Mouse (Mus musculus): ENCODE measurements around the gene Rgs9.
A peak's percentile ranks its signal among the peaks of the same experiment; 100 is the strongest.
"Not testable (repeated sequence)": the region's sequence is repeated elsewhere in the genome, so short reads cannot be mapped to it uniquely, and the experiment has no call there.

Gene Rgs9

DNA sequence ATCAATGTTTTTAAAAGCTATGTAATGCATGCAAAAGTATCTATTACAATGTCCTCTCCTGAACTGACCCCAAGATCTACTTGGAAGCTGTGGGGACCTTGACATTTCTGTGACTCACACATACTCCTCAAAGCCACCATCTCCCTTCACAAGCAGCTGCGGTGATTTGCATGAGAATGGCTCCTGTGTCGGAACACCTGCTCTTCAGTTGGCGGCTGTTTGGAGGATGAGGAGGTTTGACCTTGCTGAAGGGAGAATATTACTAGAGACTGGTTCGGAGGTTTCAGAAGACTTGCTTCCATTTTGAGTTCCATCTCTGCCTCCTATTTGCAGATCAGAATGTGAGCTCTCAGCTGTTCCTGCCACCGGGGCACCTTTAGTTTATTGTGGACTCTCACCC lies 7.8 kb upstream of the Rgs9 start:
- no peak for DNase-seq (ENCODE audit: low spot score)

DNA sequence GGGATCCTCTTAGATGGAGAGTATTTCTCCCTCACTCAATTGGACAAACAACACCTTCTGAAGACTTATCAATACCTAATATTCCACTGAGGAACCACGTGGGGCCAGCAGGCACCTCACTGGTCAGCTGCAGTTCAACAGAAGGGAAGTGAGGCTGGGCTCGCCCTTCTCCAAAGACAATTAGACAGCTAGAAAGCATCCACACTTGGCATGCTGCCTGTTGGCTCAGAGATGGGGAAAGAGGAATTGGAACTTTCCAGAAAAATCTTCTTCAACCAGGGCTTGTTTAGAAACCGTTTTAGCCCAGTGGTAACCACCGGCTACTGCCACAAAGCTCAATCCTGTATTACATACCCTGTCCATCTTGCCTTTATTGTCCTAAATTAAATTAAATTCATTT lies 4.4 kb upstream of the Rgs9 start:
- no peak for DNase-seq (ENCODE audit: low spot score)

DNA sequence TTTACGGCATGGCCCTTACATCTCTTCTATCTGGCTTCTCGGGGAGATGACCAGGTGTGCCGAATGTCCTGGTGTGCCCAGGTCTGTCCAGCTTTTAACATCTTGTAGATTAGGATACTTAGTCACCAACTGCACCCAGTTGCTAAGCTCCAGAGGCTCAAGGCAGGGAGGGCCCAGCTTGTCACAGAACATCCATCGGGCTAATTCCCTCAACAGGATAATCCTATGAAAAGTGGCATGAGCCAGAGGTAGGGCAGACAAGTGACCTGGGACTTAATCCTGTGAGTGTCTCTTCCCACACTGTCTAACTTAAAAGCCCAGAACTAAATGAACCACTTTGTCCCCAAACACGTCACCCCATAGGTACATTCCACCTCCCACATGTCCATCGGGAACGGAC lies 898 bp downstream of the Rgs9 start:
- no peak for DNase-seq (ENCODE audit: low spot score)

DNA sequence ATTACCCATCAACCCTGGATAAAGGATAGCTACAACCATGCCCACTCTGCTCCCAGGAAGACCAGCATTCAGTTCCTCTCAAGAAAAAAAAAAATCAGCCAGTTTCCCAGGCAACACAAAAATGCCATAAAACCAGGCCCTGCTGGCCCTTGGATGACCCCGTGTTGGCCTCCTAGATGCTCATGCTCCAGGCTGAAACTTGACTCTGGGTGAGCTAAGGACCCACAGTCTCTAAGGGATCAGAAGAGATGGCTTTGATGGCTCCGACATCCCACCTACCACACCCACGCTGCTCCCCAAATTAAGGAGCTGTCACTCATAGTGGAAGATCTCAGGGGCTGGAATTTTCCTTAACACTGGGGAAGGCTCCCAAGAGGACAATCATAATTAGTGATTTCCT lies 5.9 kb downstream of the Rgs9 start:
- no peak for DNase-seq (ENCODE audit: low spot score)

DNA sequence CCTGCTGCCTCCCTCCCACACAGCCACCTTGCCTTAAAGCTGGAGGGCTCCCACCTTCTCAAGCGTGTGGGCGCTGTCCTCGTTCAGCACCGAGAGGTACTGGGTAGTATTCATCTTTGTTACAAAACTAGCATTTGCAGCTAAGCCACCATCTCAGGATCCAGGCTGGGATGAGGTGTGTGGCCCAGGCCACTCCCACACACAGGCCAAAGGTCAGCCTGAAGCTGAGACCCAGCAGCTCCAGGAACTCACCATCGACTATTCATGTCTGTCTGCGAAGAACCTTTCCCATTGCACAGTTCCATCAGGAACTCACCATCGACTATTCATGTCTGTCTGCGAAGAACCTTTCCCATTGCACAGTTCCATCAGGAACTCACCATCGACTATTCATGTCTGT lies 8.6 kb downstream of the Rgs9 start:
- DNase-seq (ENCODE audit: low spot score): not testable (repeated sequence)

DNA sequence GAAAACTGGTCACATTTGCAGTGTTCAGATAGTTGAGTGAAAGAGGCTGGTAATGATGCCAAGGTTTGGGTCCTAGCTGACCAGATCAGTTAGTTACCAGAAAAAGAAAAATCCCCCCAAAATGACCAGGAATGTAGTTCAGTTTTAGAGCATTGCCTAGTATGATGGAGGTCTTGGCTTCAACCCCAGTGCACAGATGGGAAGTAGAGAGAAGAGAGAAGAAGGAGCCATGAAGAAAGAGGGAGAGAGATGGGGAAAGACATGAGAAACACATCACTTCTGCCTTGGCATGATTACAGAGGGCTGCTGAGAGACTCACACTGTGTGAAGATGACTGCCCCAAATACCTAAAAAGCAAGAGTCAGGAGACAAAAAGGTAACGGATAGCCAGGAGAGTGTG lies 13.1 kb downstream of the Rgs9 start:
- no peak for DNase-seq (ENCODE audit: low spot score)

DNA sequence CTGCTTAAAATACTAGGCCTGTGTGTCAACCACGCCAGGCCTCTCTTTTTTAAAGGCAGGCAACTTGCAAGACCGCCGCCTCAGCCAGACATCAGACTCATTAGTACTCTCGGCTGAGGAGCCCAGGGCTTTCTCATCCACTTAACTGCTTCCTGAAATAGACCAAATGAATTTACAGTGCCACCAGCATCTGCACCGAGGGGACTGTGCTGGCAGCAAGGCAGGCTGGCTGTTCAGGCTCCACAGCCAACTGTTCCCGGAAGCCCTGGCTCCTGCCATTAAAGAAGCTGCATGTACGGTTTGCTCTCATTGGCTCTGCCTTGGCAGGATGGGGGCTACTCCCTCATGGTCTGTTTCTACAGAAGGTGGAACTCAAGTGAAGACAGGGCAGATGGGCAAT lies 19.7 kb downstream of the Rgs9 start:
- no peak for DNase-seq (ENCODE audit: low spot score)

DNA sequence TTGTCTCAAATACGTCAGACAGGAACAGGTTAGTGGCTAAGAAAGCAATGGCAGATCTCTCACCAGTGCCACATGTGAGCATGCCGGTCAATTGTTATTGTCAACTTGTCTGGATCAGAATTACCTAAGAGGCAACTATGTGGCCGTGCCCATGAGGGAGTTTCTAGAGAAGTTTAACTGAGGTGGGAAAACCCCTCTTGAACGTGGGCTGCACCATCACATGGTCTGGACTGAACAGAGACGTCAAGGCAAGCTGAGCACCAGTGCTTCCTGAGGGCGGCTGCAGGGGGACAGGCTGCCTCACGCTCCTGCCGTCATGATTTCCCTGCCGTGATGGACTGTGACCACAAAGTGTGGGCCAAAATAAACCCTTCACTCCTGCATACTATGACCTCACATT lies 26.5 kb downstream of the Rgs9 start:
- DNase-seq (ENCODE audit: low spot score): no peak

DNA sequence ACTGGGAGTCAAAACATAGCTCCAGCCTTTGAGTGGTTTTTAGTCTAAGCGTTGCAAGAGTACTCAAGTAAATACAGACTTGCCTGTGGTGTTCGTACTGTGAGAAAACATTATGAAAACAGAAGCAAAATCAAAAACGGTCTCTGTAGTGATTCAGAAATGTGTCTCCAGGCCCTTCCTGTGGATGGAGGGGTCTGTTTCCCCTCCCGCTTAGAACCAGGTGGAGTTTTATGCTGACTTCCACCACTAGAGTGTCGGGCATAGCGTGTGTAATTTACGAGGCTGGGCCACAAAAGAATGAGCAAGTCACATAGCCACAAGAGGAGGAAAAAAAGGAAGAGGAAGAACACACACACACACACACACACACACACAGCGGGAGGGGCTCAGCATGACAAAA lies 27.6 kb downstream of the Rgs9 start:
- DNase-seq (ENCODE audit: low spot score): no peak

DNA sequence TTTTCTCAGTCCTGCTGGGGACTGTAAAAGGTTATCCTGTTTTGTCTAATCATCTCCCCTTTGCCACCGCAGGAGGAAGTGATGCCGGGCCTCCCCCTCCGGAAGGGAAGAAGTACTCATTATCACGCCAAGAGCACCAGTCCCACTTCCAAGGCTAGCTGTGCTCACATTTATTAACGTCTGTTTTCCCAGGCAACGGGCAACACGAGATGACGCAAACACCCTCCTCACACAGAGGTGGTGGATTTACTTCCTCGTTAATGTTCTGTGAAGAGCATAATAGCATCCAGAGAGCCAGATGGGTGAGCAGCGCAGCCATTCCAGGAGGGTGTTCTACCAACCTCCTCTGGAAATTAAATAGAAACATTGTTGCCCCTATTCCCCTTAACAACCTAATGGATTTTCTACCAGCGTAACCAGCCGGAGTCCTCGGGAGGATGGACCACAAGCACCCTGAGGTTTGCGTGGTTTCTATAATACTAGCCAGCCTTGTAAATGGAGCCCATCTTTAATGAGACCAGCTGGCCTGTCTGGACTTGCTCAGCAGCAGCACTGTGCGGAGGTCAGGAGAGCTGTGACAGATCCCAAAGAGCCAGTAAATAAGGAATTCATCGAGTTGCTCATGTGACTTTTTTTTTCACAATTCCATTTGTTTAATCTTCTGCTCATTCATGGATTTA lies 28.1 kb downstream of the Rgs9 start:
- DNase-seq (ENCODE audit: low spot score): no peak

DNA sequence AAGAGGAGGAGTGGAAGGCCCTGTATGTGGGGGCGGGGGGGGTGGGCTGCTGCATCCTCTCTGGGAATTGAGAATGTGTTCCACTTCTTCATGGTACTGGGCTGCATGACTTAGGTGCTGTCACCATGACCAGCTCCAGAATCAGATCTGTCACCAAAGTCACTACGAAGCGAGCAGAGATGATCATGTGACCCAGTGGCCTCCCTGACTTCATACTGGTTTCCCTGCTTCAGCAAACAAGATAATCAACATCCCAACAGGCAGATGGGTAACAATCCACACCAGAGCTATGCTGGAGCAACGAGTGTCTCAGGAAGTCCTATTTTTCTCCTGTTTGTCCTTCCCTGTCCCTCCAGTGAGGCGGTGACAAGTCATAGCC lies 28.7 kb downstream of the Rgs9 start:
- DNase-seq (ENCODE audit: low spot score): no peak

DNA sequence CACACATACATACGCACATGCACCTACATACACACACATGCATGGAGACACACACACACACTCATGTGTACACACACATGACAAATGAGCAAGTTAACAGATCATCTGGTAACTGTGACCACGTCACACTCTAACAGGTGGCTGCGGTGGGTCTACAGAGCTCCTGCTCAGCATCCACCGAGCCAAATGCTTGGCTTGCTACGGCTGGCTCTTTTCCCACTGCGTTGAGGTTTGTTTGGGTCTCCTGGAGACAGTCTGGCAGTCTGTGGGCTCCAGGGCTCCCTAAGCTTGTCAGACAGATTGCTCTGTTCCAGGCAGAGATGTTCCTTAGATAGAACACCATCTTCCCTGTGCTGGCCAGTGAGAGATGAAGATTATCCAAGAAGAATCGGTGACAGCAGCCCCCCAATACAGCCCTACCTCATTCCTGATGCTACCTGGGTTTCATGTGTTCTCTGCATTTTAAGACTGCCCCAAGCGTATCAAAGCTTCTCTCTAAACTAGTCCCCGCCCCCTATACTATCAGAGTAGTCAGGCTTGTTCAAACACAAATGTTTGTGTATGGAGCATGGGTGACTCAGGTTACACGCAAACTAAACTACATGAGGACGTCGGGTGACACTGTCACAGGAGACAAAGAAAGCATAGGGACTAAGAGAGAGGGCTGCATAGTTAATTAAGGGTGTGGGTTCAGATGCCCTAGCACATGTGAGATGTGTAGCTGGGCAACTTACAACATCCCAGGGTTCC lies 31.6 kb downstream of the Rgs9 start:
- DNase-seq (ENCODE audit: low spot score): no peak

DNA sequence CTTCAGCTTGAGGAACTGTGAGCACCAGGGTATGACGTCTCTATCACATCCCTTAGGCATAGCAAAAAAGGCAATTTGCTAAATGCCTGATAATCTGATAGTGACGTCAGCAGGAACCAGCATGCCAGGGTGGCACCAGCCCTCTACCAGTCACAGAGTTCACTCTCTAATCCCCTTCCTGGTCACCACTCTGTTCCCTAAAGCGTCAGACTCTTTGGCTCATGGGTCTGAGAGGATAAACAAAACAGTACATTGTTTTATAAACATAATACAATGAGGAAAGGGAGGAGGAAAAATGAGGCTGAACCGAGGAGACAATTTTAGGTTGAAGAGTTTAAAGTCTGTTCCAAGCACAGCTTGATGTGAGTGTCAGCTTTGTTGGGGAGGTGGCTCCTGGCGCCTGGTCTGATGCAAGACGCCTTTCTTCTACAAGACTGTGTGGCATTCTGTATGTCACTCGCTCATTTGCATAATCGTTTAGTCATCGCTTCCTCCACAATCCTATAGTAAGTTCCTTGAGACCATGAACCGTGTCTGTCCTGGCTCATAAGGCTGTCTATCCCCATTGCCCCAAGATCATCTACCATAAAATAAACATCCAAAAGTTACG lies 33.7 kb downstream of the Rgs9 start:
- no peak for DNase-seq (ENCODE audit: low spot score)

DNA sequence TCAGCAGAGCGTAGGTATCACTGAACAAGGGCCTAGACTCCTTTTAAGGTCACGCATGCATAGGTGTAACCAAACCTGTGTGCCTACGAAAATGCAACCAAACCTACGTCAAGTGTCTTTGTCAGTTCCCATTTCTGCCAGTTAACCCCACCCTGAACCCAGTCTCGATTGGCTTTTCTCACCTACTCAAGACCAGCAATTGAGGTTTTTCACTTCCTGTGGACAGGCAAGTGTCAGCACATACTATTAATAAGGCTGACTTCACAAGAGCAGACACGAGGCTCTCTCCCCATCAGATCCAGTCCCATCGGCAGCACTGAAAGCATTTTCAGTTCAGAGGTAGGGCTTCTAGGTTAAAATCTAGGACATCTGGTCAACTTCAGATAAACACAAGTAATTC lies 37.4 kb downstream of the Rgs9 start:
- DNase-seq (ENCODE audit: low spot score): no peak

DNA sequence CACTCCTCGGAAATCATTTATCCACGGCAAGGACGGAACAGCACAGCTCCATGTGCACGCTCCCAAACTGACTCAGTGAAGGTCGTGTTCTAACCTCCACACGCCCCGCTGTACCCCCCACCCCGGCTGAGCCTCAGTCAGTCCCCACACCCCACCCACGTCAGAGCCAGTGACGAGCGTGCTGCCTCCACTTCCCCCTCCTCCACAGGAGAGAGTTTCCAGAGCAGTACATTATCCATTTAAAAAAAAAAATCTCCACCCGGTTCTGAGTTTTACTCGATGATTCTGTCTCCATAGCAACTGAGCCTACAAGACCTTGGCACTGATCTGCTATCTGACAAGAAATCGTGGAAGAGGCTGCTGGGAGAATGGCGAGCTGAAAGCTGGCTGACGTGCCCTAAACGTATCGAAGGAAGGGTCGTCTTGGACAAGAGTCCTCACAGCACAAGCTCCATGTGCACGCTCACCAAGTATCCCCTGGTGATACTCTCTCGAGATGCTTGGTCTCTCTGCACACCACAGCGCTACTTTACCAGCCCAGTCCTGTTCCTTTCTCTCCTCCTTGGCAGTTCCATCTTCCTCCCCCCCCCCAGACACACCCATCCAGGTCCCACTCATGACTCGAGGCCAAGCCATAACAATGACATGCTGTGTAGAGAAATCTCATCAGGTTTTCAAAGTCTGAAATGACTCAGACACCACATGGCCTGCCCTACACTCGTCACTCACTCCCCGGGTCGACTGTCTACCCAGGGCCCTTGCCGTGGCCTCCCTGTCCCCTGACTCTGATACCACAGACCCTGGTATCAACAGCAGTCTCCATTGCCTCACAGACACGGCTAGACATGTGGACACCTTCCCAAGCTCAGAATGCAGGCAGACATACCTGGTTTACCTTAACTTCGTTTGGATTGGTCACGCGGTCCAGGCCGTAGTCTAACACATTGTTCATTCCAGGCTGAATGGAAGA lies 38.7 kb downstream of the Rgs9 start:
- no peak for DNase-seq (ENCODE audit: low spot score)

DNA sequence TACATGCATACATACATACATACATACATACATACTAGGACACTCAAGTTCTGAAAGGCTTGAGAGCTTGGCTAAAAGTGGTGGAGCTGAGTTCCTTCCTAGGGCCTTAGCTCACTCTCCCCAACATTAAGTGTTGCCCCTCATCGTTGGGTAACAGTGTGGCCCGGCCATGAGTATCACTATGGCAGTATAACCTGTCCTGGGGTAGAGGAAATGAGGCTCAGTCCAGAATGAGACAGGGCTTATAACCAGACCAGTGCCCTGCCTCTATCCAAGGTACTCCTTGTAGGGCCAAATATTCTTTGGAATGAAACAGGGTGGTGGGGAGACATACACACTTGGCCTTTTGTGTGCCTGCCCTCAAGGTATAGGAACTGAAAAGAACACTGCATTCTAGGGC lies 40.1 kb downstream of the Rgs9 start:
- DNase-seq (ENCODE audit: low spot score): no peak

DNA sequence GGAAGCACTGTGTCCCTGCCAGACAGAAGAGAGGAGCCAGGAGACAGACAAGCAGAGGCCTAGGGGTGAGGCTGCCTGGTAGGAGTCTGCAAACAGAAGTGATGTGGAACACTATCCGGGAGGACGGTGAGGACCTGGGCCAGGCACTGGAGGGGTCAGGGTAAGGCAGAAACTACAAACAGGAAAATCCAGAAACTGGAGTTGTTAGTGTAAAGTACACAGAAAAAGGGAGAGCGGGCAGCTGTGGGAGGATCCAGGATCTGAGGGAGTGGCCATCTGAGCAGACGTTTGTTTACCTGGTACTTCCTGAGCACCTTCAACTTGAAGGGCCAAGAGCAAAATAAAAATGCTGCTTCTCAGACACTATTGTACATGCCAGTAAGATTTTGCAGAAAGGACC lies 42.9 kb downstream of the Rgs9 start:
- DNase-seq (ENCODE audit: low spot score): no peak

DNA sequence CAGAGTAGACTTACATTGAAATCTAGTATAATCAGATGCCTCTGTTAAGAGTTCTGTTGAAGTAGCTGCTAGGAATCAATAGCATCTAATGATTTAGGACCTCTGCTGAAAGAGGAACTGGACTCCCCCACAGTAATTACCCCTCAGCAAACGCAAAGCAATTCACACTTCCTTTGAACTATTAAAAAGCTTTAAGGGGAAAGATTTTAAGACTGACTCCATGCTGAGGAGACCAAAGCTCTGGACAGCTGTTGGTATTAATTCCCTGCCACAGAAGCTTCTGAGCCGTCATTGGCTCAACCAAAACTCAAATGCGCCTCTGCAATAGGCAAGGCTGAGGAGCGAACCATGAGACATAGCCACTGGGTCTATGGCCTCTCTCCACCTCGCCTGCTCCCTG lies 45.4 kb downstream of the Rgs9 start:
- DNase-seq (ENCODE audit: low spot score): no peak

DNA sequence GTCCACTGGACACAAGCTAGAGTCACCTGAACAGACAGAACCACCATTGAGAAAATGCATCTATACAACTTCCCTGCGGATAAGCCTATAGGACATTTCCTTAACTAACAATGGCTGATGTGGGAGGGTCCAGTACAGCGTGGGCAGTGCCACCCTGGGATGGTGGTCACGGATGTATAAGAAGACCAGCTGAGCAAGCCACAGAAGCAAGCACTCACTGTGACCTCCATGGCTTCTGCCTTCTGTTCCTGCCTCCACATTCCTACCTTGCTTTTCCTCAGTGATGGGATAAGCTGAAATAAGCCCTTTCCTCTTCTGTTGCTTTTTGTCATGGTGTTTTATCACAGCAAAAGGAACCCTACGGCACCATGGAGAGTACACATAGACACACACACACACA lies 47.4 kb downstream of the Rgs9 start:
- no peak for DNase-seq (ENCODE audit: low spot score)

DNA sequence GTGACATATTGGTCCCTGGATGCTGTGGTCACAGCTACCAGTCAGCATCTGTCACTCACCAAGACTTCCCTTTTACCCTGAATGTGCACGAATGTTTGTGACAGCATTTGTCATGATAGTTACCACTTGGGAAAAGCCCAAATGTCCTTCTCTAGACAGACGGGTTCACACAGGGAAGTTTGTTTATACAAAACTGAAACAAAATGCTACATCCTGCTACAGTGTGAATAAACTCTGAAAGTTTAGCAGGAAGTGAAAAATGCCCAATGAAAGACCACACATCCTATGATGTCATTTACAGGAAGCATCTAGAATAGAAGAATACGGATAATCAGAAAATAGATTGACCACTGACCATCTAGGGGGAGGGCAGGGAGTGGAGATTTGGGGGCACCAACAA lies 51.0 kb downstream of the Rgs9 start:
- DNase-seq (ENCODE audit: low spot score): no peak

DNA sequence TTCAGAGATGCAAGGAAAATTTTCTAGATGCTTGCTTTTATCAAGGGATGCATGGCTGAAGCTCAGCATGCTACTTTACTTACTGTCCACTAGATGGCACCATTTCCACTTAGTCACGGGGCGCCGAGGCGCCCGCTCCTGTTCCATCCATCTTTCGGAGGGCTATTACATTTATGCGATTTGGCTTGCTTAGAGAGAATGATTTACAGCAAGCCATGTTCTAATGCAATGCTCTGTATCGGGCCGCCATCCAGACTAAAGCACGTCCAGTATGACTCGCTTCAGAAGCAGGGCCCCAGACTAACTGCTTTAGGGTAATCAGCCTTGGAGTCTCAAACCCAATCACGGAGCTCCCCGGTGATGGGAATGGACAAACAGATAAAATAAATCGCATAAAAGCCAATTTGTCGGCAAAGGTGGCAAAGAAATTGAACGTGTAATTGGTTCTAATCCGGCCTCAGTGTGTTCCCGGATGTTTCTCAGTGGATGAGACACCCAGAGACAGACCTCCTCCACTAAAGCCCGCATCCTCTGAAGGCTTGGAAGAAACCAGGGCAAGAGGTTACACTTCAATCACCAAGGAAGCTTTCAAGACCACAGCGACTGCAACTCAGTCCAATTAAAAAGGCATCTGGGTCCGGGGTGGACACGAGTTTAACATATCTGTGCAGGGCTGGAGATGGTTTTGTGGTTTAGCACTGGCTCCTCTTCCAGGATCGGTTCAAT lies 53.1 kb downstream of the Rgs9 start:
- peak; percentile 19 for DNase-seq (ENCODE audit: low spot score)

DNA sequence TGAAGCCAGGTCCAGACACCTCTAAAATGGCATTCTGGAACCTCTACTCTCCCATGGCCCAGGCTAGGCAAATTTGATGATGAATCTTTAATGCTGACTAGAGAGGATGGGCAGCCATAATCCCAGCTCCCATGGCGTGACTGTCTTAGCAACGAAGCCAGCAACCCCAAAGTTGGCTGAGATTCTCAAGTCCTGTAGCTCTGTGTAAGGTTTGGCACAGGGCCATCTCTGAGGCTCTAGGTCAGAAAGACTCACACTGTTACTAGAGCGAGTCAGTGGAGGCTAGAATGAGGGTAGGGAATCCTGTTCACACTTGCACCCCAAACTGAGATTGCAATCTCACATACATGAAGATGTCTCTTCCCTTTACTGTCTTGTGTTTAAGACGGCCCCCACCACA lies 57.8 kb downstream of the Rgs9 start:
- no peak for DNase-seq (ENCODE audit: low spot score)
